Mouse (Mus musculus) embryonic fibroblast, embryonic 13.5 days (primary cell): Measurements from ENCODE around the gene Tsks.

ENCODE experiments used
- CTCF ChIP-seq: IDR thresholded peaks from 2 replicates; pipeline ENCODE4 v1.5.1; 2011; ENCODE audit warnings: mild to moderate bottlenecking, control low read depth, low read length, moderate library complexity, borderline replicate concordance; ENCODE audit not compliant: insufficient read depth
- POLR2A ChIP-seq: IDR thresholded peaks from 2 replicates; pipeline ENCODE4 v1.6.1; 2011; ENCODE audit warnings: low read depth, mild to moderate bottlenecking, control low read depth, low read length, moderate library complexity

DNA sequence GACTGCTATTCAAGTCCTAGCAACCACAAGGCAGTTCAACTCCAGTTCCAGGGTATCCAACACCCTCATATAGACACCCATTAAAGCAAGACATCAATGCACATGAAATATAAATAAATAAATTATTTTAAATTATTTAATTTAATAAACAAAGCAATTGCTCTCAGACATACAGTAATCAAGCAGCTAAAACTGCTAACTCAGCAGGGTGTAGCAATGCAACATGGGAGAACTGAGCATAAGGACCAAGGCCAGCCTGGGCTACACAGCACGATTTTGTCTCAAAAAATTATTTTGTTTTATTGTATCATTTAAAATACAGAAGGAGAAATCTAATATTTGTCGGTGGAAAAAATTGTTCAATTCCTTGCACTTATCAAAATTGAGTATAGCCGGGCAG lies 48.8 kb upstream of the Tsks start:
- no peak for TF ChIP-seq CTCF
- no peak for TF ChIP-seq POLR2A
